Mouse (Mus musculus) intestine, embryonic 15.5 days (tissue): ENCODE measurements around the gene Lman2l. TPM values are rescaled to one million over a fixed set of nuclear protein-coding genes. Genes with fewer than 3 reads are reported as not detected.

Source experiments
- ATAC-seq: fragments of 200-750 bp; cut with Nextera tagmentation; 2 replicates; pipeline ENCODE4 v1.8.0; 2017; ENCODE audit warnings: moderate TSS enrichment, moderate library complexity
- H3K27ac ChIP-seq: fragments of 300-500 bp; sonication (generic); 2 replicates; pipeline ENCODE4 v1.5.1; 2015; ENCODE audit warnings: mild to moderate bottlenecking, inconsistent platforms
- H3K27me3 ChIP-seq: fragments of 300-500 bp; sonication (generic); replicated peaks from 2 replicates; pipeline ENCODE4 v1.6.1; 2015; ENCODE audit warnings: inconsistent platforms
- H3K36me3 ChIP-seq: fragments of 300-500 bp; sonication (generic); 2 replicates; pipeline ENCODE4 v1.6.1; 2015; ENCODE audit warnings: inconsistent platforms
- H3K4me1 ChIP-seq: fragments of 300-500 bp; sonication (generic); replicated peaks from 2 replicates; pipeline ENCODE4 v1.6.1; 2015; ENCODE audit warnings: inconsistent platforms
- H3K4me2 ChIP-seq: fragments of 300-500 bp; sonication (generic); replicated peaks from 2 replicates; pipeline ENCODE4 v1.6.1; 2015; ENCODE audit warnings: mild to moderate bottlenecking, inconsistent platforms
- H3K4me3 ChIP-seq: fragments of 300-500 bp; sonication (generic); replicated peaks from 2 replicates; pipeline ENCODE4 v1.5.1; 2015; ENCODE audit warnings: inconsistent platforms
- H3K9ac ChIP-seq: fragments of 300-500 bp; sonication (generic); 2 replicates; pipeline ENCODE4 v1.6.1; 2015; ENCODE audit warnings: inconsistent platforms
- H3K9me3 ChIP-seq: fragments of 300-500 bp; sonication (generic); 2 replicates; pipeline ENCODE4 v1.6.1; 2016; ENCODE audit warnings: inconsistent platforms
- WGBS: fragments of 180-500 bp; shearing (Covaris S2); methylation state at CpG from one replicate; pipeline ENCODE4 v1.1.7; 2015; 5-methylcytosine and 5-hydroxymethylcytosine counted together
- polyA plus RNA-seq: library from polyadenylated mRNA; unstranded; fragments of >200 nt; fragmentation: Nextera tagmentation; extraction: Ambion mirVana; gene quantifications from 2 replicates; pipeline ENCODE4 v1.2.1, GENCODE M21; 2015

Gene Lman2l
- polyA plus RNA-seq, 1 experiment from 2014 or later: 33.3 TPM

GRCm38 (mm10) chr1:36474646-36475045, 29.6 kb upstream of the Lman2l start:
- no peaks in the 10 kb centered on the region for H3K9me3 ChIP-seq
- peak overlapping the region; percentile 63; the same call in 1 of the 2 replicates for H3K9ac ChIP-seq
- peaks cover 4% of the 10 kb centered on the region; the same call in 1 of the 2 replicates for H3K36me3 ChIP-seq
- no peaks in the 10 kb centered on the region for H3K27me3 ChIP-seq
- peak overlapping the region; percentile 78 for H3K4me2 ChIP-seq
- ATAC-seq: no peak
- H3K4me3 ChIP-seq: peak overlapping the region; percentile 58
- peak overlapping the region; percentile 72 for H3K27ac ChIP-seq
- peaks cover 33% of the 10 kb centered on the region for H3K4me1 ChIP-seq
- 57% methylated on average over 3 of the region's 3 CpGs for WGBS

DNA sequence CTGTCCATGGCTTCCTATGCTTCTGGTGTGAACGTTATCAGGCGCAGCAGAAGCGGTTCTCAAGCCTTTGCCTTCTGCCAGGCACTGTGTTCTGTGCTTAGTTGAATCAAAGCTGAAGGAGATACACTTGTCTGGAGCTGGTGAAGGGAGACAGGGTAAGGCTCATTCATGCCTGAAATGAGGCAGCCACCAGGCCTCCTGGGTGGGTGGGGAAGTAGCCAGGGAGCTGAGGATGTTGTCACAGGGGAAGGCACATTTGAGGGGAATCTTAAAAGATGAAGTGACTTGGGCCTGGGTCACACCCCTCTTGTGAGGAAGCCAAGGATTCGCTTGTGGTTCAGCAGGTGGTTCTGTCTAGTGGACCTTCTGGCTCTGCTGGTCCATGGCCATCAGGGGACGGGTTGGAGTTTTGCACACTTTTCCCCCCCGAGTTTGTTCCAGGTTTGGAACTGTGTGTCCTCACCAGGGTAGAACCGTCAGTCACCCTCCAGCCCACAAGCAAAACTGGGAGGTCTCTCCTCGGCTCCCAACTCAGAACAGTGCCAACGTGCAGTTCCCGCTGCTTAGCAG, 28.2 kb upstream of the Lman2l start:
- H3K36me3 ChIP-seq: no peaks in the 10 kb centered on the region
- 62% methylated on average over 10 of the region's 10 CpGs for WGBS
- no peaks in the 10 kb centered on the region for H3K27me3 ChIP-seq
- H3K9ac ChIP-seq: peak overlapping the region; percentile 63
- no peak overlapping the region for H3K27ac ChIP-seq
- ATAC-seq: no peak
- no peaks in the 10 kb centered on the region for H3K9me3 ChIP-seq
- H3K4me3 ChIP-seq: peak overlapping the region; percentile 58
- peak overlapping the region; percentile 78 for H3K4me2 ChIP-seq
- H3K4me1 ChIP-seq: peaks cover 29% of the 10 kb centered on the region

DNA sequence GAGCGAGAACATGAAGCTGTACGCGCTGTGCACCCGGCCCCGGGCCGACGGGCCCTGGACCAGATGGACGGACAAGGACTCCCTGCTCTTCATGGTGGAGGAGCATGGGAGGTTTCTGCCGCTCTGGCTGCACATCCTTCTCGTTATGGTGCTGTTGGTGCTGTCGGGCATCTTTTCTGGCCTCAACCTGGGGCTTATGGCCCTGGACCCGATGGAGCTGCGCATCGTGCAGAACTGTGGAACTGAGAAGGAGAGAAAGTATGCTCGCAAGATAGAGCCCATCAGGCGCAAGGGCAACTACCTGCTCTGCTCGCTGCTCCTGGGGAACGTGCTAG, 27.0 kb upstream of the Lman2l start:
- ATAC-seq: 0 out of 2 replicates have a peak, but pooled peaks have one; percentile 4
- Histone ChIP-seq H3K9me3 (no peaks in the 10 kb centered on the region), H3K36me3 (no peaks in the 10 kb centered on the region), H3K4me1 (peaks cover 24% of the 10 kb centered on the region), H3K27ac (peak overlapping the region; percentile 52; the same call in 1 of the 2 replicates), H3K9ac (peak overlapping the region; percentile 63), H3K4me3 (peak overlapping the region; percentile 58), H3K27me3 (no peaks in the 10 kb centered on the region), H3K4me2 (peak overlapping the region; percentile 78)
- 10% methylated on average over 18 of the region's 18 CpGs for WGBS

DNA sequence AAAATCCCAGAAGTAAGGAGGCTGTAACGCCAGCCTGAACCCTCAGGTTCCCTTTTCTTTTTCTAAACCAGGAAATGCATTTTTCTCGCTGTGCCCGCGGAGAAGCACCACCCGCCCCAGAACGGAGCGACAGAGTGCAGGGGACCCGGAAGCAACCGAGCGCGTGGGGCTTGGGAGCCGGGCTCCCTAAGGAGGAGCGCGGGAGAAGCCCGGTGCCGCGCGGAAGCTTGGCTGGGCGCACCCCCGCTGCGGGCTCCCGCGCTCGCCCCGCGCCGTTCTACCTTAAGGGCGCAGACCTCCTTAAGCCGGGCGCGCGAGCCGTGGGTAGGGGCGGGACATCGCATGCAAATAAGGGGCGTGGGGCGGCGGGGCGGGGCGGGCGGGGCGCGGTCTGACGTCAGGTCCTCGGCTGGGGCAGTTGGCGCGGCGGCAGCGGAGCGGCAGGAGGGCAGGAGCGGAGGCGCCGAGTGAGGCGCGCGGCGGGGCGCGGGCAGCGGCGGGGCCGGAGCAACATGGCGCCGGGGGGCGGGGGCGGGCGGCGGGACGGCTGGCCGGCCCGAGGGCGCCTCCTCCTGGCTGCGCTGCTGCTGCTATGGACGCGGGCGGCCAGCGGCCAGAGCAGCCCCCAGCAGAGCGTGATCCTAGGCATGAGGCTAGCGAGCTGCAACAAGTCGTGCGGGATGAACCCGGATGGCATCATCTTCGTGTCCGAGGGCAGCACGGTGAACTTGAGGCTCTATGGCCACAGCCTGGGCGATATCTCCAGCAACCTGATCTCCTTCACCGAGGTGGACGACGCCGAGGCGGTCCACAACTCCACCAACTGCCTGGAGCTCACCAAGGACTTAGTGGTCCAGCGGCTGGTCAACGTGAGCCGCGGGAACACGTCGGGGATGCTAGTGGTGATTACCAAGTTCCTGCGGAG, 26.4 kb upstream of the Lman2l start, which contains the start of gene Cnnm4:
TSS of gene Cnnm4 (plus strand) at position 440 of the 925 bp plus-strand sequence.
- peak within 1 kb of the TSS; percentile 74 for H3K27ac ChIP-seq
- H3K4me3 ChIP-seq: peak within 1 kb of the TSS; percentile 58
- ATAC-seq: peak; percentile 91
- peak within 1 kb of the TSS; percentile 78 for H3K4me2 ChIP-seq
- no peaks in the 10 kb centered on the region for H3K27me3 ChIP-seq
- no peaks in the 10 kb centered on the region for H3K9me3 ChIP-seq
- WGBS: under 1% methylated on average over 69 of the region's 98 CpGs
- H3K9ac ChIP-seq: peak within 1 kb of the TSS; percentile 63
- no peaks in the 10 kb centered on the region for H3K36me3 ChIP-seq
- H3K4me1 ChIP-seq: peaks cover 24% of the 10 kb centered on the region

DNA sequence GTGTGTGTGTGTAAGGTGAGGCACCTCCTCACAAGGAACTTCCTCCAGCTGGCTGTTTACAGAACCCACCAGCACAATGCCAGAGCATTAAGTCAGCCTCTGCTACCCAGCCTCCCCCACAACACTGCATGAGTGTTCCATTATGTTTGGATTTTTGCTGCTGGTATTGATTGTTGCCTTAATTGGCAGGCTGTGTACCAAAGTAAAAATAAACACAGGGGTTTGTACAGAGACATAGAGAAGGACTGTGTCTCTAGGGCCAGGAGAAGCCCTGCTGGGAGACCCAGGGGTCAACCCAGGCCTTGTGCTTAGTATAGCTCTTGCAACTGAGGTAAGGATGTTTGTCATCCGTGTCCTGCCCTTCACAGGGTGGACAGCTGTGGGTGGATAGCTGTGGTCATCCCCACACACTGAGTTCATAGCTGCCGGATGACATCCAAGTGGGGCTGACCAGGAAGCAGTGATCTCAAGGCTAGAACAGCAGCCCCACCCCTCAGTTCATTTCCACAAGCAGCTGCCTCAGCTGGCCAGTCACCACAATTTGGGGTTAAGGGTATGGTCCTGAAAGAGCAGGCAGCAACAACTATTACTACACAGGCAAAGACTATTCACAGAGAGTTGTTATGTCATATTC, 24.9 kb upstream of the Lman2l start:
- Histone ChIP-seq H3K9ac (no peak overlapping the region), H3K9me3 (no peaks in the 10 kb centered on the region), H3K36me3 (no peaks in the 10 kb centered on the region), H3K4me2 (no peak overlapping the region), H3K4me3 (no peak overlapping the region), H3K27ac (no peak overlapping the region), H3K4me1 (peaks cover 19% of the 10 kb centered on the region), H3K27me3 (no peaks in the 10 kb centered on the region)
- ATAC-seq: no peak
- WGBS: 42% methylated on average over 2 of the region's 2 CpGs

DNA sequence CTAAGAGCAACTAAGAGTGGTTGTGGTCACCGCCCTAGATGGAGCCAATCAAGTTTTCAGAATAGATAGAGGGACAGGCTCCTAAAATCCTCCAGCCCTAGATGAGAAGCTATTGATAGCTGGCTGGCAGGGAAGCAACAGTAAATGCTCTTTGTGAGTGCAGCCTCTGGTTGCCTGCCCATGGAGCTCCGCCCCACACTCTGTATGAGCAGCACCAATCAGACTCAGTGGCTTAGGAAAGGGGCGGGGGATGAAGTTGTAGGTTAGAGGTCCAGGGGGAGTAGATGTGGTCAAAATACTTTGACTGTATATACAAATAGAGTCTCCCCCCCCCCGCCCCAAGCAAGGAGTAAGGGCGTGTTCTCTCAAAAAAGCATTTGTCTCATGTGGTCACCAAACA, 22.4 kb upstream of the Lman2l start:
- no peak overlapping the region for H3K4me2 ChIP-seq
- 61% methylated on average over 5 of the region's 5 CpGs for WGBS
- H3K4me1 ChIP-seq: peaks cover 4% of the 10 kb centered on the region; the same call in 1 of the 2 replicates
- H3K27me3 ChIP-seq: no peaks in the 10 kb centered on the region
- H3K36me3 ChIP-seq: no peaks in the 10 kb centered on the region
- H3K27ac ChIP-seq: no peak overlapping the region
- H3K4me3 ChIP-seq: no peak overlapping the region
- H3K9me3 ChIP-seq: no peaks in the 10 kb centered on the region
- H3K9ac ChIP-seq: no peak overlapping the region
- ATAC-seq: no peak

DNA sequence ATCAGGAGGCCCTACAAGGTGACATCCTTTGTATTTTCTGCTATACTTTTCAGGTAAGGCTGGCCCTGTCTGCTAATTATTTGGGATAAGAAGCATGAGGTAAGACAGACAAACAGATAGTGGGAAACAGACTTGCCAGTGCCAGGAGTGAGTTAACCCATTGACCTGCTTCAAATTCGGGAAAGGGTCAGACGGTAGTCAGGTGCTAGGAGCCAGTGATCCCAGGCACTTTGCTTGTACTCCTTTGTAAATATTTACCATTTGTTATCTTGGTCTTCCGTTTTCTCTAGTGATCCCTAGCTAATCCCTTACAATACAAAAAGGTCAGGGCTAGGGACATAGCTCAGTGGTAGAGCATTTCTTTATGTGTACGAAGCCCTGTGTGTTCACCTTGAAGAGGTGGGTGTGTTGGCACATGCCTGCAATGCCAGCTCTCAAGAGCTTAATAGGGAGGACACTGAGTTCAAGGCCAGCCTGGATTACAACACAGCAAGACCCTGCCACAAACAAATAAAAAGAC, 20.6 kb upstream of the Lman2l start:
- no peaks in the 10 kb centered on the region for H3K36me3 ChIP-seq
- no peak overlapping the region for H3K9ac ChIP-seq
- no peak overlapping the region for H3K27ac ChIP-seq
- no peaks in the 10 kb centered on the region for H3K27me3 ChIP-seq
- H3K4me3 ChIP-seq: no peak overlapping the region
- WGBS: 27% methylated on average over 4 of the region's 4 CpGs
- ATAC-seq: no peak
- H3K9me3 ChIP-seq: no peaks in the 10 kb centered on the region
- H3K4me1 ChIP-seq: no peaks in the 10 kb centered on the region
- H3K4me2 ChIP-seq: no peak overlapping the region

DNA sequence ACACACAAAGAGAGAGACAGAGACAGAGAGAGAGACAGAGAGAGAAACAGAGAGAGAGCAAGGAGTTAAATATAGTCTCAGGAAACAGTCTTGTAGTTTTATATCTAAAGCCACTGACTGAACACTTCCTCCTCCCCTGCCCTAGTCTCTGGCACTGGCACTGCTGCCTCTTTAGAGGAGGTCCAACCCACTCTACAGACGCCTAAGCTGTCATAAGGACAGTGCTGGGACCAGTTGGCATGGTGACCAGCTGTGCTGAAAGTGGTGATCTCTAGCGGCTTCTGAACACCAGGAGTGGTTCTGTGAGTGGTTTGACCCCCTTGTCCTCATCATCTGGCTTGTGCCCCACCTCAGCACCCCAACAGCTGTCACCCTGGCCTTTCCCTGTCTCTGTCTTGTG, 16.8 kb upstream of the Lman2l start:
- no peaks in the 10 kb centered on the region for H3K27me3 ChIP-seq
- WGBS: 37% methylated on average over 2 of the region's 2 CpGs
- no peak for ATAC-seq
- H3K4me2 ChIP-seq: no peak overlapping the region
- H3K4me1 ChIP-seq: 0 out of 2 replicates have a peak, but pooled peaks cover 3% of the 10 kb centered on the region
- H3K4me3 ChIP-seq: no peak overlapping the region
- H3K9ac ChIP-seq: no peak overlapping the region
- no peaks in the 10 kb centered on the region for H3K9me3 ChIP-seq
- no peaks in the 10 kb centered on the region for H3K36me3 ChIP-seq
- no peak overlapping the region for H3K27ac ChIP-seq

GRCm38 (mm10) chr1:36458169-36458568, 13.1 kb upstream of the Lman2l start:
- Histone ChIP-seq H3K9me3 (no peaks in the 10 kb centered on the region), H3K4me3 (no peak overlapping the region), H3K36me3 (no peaks in the 10 kb centered on the region), H3K27ac (no peak overlapping the region), H3K9ac (no peak overlapping the region), H3K4me1 (0 out of 2 replicates have a peak, but pooled peaks cover 3% of the 10 kb centered on the region), H3K4me2 (no peak overlapping the region), H3K27me3 (no peaks in the 10 kb centered on the region)
- WGBS: 71% methylated on average over 5 of the region's 5 CpGs
- ATAC-seq: no peak

- no peak; the same call in 1 of the 2 replicates for ATAC-seq
- no peak overlapping the region for H3K4me2 ChIP-seq
- no peak overlapping the region for H3K27ac ChIP-seq
- H3K27me3 ChIP-seq: no peaks in the 10 kb centered on the region
- H3K9ac ChIP-seq: no peak overlapping the region
- H3K4me3 ChIP-seq: no peak overlapping the region
- no peaks in the 10 kb centered on the region for H3K36me3 ChIP-seq
- H3K9me3 ChIP-seq: no peaks in the 10 kb centered on the region
- 17% methylated on average over 7 of the region's 7 CpGs for WGBS
- 0 out of 2 replicates have a peak, but pooled peaks cover 3% of the 10 kb centered on the region for H3K4me1 ChIP-seq
These were observed 12.4 kb upstream of the Lman2l start for GRCm38 (mm10) chr1:36457388-36458014.

- no peaks in the 10 kb centered on the region for H3K27me3 ChIP-seq
- WGBS: 86% methylated on average over 6 of the region's 6 CpGs
- H3K9ac ChIP-seq: no peak overlapping the region
- H3K4me2 ChIP-seq: no peak overlapping the region
- no peaks in the 10 kb centered on the region for H3K9me3 ChIP-seq
- ATAC-seq: no peak
- no peak overlapping the region for H3K27ac ChIP-seq
- no peaks in the 10 kb centered on the region for H3K36me3 ChIP-seq
- H3K4me3 ChIP-seq: no peak overlapping the region
- H3K4me1 ChIP-seq: 0 out of 2 replicates have a peak, but pooled peaks cover 3% of the 10 kb centered on the region
These were observed 9.2 kb upstream of the Lman2l start for GRCm38 (mm10) chr1:36454055-36454815.
